Mouse (Mus musculus) mesoderm, embryonic 11.5 days (tissue): Measurements from ENCODE around the gene Mbl2.
"Not testable (repeated sequence)": the region's sequence is repeated elsewhere in the genome, so short reads cannot be mapped to it uniquely, and the experiment has no call there.

ENCODE experiments used
- DNase-seq: peaks from one replicate; pipeline ENCODE4 v3.0.0-alpha.2; 2012; ENCODE audit warnings: low read depth, low spot score

Mbl2 gene

GRCm38 (mm10) chr19:30232691-30233090 lies at the start of gene Mbl2:
TSS of gene Mbl2 (plus strand) at chr19:30232942.
- no peak for DNase-seq

- no peak for DNase-seq
Measured at GRCm38 (mm10) chr19:30185536-30185935, 47.2 kb upstream of the Mbl2 start.

- no peak for DNase-seq
Measured at GRCm38 (mm10) chr19:30187232-30187631, 45.5 kb upstream of the Mbl2 start.

- no peak for DNase-seq
Measured at GRCm38 (mm10) chr19:30194999-30195398, 37.7 kb upstream of the Mbl2 start.

- DNase-seq: no peak
Measured at GRCm38 (mm10) chr19:30202177-30202576, 30.6 kb upstream of the Mbl2 start.

- DNase-seq: peak; percentile 84
Measured at GRCm38 (mm10) chr19:30205159-30205816, 27.5 kb upstream of the Mbl2 start.

- DNase-seq: no peak
Measured at GRCm38 (mm10) chr19:30205874-30206273, 26.9 kb upstream of the Mbl2 start.

- DNase-seq: no peak
Measured at GRCm38 (mm10) chr19:30206981-30207380, 25.8 kb upstream of the Mbl2 start.

- DNase-seq: not testable (repeated sequence)
Measured at GRCm38 (mm10) chr19:30209006-30209405, 23.7 kb upstream of the Mbl2 start.

GRCm38 (mm10) chr19:30214026-30214425 lies 18.7 kb upstream of the Mbl2 start:
- no peak for DNase-seq

GRCm38 (mm10) chr19:30215736-30216135 lies 17.0 kb upstream of the Mbl2 start:
- not testable (repeated sequence) for DNase-seq

GRCm38 (mm10) chr19:30216186-30216585 lies 16.6 kb upstream of the Mbl2 start:
- DNase-seq: no peak

- DNase-seq: peak; percentile 66
Measured at GRCm38 (mm10) chr19:30217335-30217734, 15.4 kb upstream of the Mbl2 start.

GRCm38 (mm10) chr19:30222593-30222992 lies 10.1 kb upstream of the Mbl2 start:
- DNase-seq: not testable (repeated sequence)

GRCm38 (mm10) chr19:30229477-30229876 lies 3.3 kb upstream of the Mbl2 start:
- DNase-seq: no peak

GRCm38 (mm10) chr19:30234416-30234815 lies 1.7 kb downstream of the Mbl2 start:
- DNase-seq: no peak

GRCm38 (mm10) chr19:30247359-30247758 lies 14.6 kb downstream of the Mbl2 start:
- DNase-seq: peak; percentile 59

- peak; percentile 80 for DNase-seq
Measured at GRCm38 (mm10) chr19:30248822-30249221, 16.1 kb downstream of the Mbl2 start.

- no peak for DNase-seq
Measured at GRCm38 (mm10) chr19:30252253-30252652, 19.5 kb downstream of the Mbl2 start.

- DNase-seq: peak; percentile 35
Measured at GRCm38 (mm10) chr19:30256339-30256738, 23.6 kb downstream of the Mbl2 start.

- peak; percentile 78 for DNase-seq
Measured at GRCm38 (mm10) chr19:30281125-30281524, 48.4 kb downstream of the Mbl2 start.

GRCm38 (mm10) chr19:30287899-30288490 lies 55.3 kb downstream of the Mbl2 start:
- no peak for DNase-seq
